Mouse (Mus musculus): ENCODE results near the gene Fam53b. TPM values are rescaled to one million over a fixed set of nuclear protein-coding genes. Genes with fewer than 3 reads are reported as not detected.

The Fam53b gene
- polyA plus RNA-seq, 1 experiment: 52.4 TPM

- WGBS: 2% methylated on average over 23 of the region's 23 CpGs
- Histone ChIP-seq H3K4me3 (ENCODE audit: extremely low read depth, insufficient read depth, insufficient read length) (peak overlapping the region; percentile 84), H3K4me1 (ENCODE audit: control insufficient read depth, insufficient read depth, insufficient read length) (peaks cover 16% of the 10 kb centered on the region; the same call in 1 of the 2 replicates), H3K27ac (ENCODE audit: insufficient read depth, low read length) (peak overlapping the region; percentile 96), H3K36me3 (ENCODE audit: control insufficient read depth, insufficient read depth, low read length) (no peaks in the 10 kb centered on the region), H3K27me3 (ENCODE audit: control insufficient read depth, insufficient read depth, low read length) (no peaks in the 10 kb centered on the region)
- TF ChIP-seq CTCF (IDR thresholded peaks at IDR 0.05; ENCODE audit: extremely low read depth, insufficient read depth, insufficient read length, insufficient replicate concordance): no peak
- no peak for TF ChIP-seq POLR2A (IDR thresholded peaks at IDR 0.05; ENCODE audit: low read depth, low read length)
- peak; percentile 31 to 53 for DNase-seq (ENCODE audit: low read depth in 1 of 2, low spot score in 2 of 2)
Observed at GRCm38 (mm10) chr7:132811716-132812618, 1.7 kb downstream of the Fam53b start.

GRCm38 (mm10) chr7:132810879-132811278, 2.8 kb downstream of the Fam53b start:
- Histone ChIP-seq H3K36me3 (ENCODE audit: control insufficient read depth, insufficient read depth, low read length) (no peaks in the 10 kb centered on the region), H3K4me1 (ENCODE audit: control insufficient read depth, insufficient read depth, insufficient read length) (peaks cover 21% of the 10 kb centered on the region; the same call in 1 of the 2 replicates), H3K27me3 (ENCODE audit: control insufficient read depth, insufficient read depth, low read length) (no peaks in the 10 kb centered on the region), H3K4me3 (ENCODE audit: extremely low read depth, insufficient read depth, insufficient read length) (peak overlapping the region; percentile 31; the same call in 1 of the 2 replicates), H3K27ac (ENCODE audit: insufficient read depth, low read length) (peak overlapping the region; percentile 42)
- DNase-seq (ENCODE audit: low read depth in 1 of 2, low spot score in 2 of 2): peak; percentile 75 to 89
- TF ChIP-seq CTCF (IDR thresholded peaks at IDR 0.05; ENCODE audit: extremely low read depth, insufficient read depth, insufficient read length, insufficient replicate concordance) (peak; percentile 93; the same call in 1 of the 2 replicates), POLR2A (IDR thresholded peaks at IDR 0.05; ENCODE audit: low read depth, low read length) (no peak)
- 64% methylated on average over 1 of the region's 1 CpGs for WGBS

- Histone ChIP-seq H3K4me1 (ENCODE audit: control insufficient read depth, insufficient read depth, insufficient read length) (peaks cover 26% of the 10 kb centered on the region; the same call in 1 of the 2 replicates), H3K4me3 (ENCODE audit: extremely low read depth, insufficient read depth, insufficient read length) (peak overlapping the region; percentile 0; the same call in 1 of the 2 replicates), H3K27ac (ENCODE audit: insufficient read depth, low read length) (peak overlapping the region; percentile 68), H3K27me3 (ENCODE audit: control insufficient read depth, insufficient read depth, low read length) (no peaks in the 10 kb centered on the region), H3K36me3 (ENCODE audit: control insufficient read depth, insufficient read depth, low read length) (no peaks in the 10 kb centered on the region)
- TF ChIP-seq POLR2A (IDR thresholded peaks at IDR 0.05; ENCODE audit: low read depth, low read length): no peak
- no peak for TF ChIP-seq CTCF (IDR thresholded peaks at IDR 0.05; ENCODE audit: extremely low read depth, insufficient read depth, insufficient read length, insufficient replicate concordance)
- peak in 1 of 2 experiments; percentile 22 for DNase-seq (ENCODE audit: low read depth in 1 of 2, low spot score in 2 of 2)
- 31% methylated on average over 6 of the region's 6 CpGs for WGBS
Observed at GRCm38 (mm10) chr7:132810368-132810767, 3.3 kb downstream of the Fam53b start.

GRCm38 (mm10) chr7:132809721-132810120, 4.0 kb downstream of the Fam53b start:
- TF ChIP-seq POLR2A (IDR thresholded peaks at IDR 0.05; ENCODE audit: low read depth, low read length) (no peak), CTCF (IDR thresholded peaks at IDR 0.05; ENCODE audit: extremely low read depth, insufficient read depth, insufficient read length, insufficient replicate concordance) (no peak)
- H3K36me3 ChIP-seq (ENCODE audit: control insufficient read depth, insufficient read depth, low read length): no peaks in the 10 kb centered on the region
- 0 out of 2 replicates have a peak overlapping the region, but pooled peaks have one; percentile 13 for H3K27ac ChIP-seq (ENCODE audit: insufficient read depth, low read length)
- no peaks in the 10 kb centered on the region for H3K27me3 ChIP-seq (ENCODE audit: control insufficient read depth, insufficient read depth, low read length)
- H3K4me3 ChIP-seq (ENCODE audit: extremely low read depth, insufficient read depth, insufficient read length): no peak overlapping the region
- 58% methylated on average over 6 of the region's 6 CpGs for WGBS
- DNase-seq (ENCODE audit: low read depth in 1 of 2, low spot score in 2 of 2): no peak
- H3K4me1 ChIP-seq (ENCODE audit: control insufficient read depth, insufficient read depth, insufficient read length): peaks cover 30% of the 10 kb centered on the region; the same call in 1 of the 2 replicates

GRCm38 (mm10) chr7:132808841-132809682, 4.6 kb downstream of the Fam53b start:
- TF ChIP-seq POLR2A (IDR thresholded peaks at IDR 0.05; ENCODE audit: low read depth, low read length) (no peak), CTCF (IDR thresholded peaks at IDR 0.05; ENCODE audit: extremely low read depth, insufficient read depth, insufficient read length, insufficient replicate concordance) (no peak)
- no peaks in the 10 kb centered on the region for H3K27me3 ChIP-seq (ENCODE audit: control insufficient read depth, insufficient read depth, low read length)
- H3K4me3 ChIP-seq (ENCODE audit: extremely low read depth, insufficient read depth, insufficient read length): no peak overlapping the region
- peak overlapping the region; percentile 71 for H3K27ac ChIP-seq (ENCODE audit: insufficient read depth, low read length)
- H3K4me1 ChIP-seq (ENCODE audit: control insufficient read depth, insufficient read depth, insufficient read length): peaks cover 36% of the 10 kb centered on the region; the same call in 1 of the 2 replicates
- H3K36me3 ChIP-seq (ENCODE audit: control insufficient read depth, insufficient read depth, low read length): no peaks in the 10 kb centered on the region
- no peak for DNase-seq (ENCODE audit: low read depth in 1 of 2, low spot score in 2 of 2)
- 26% methylated on average over 20 of the region's 20 CpGs for WGBS

- Histone ChIP-seq H3K27ac (ENCODE audit: insufficient read depth, low read length) (peak overlapping the region; percentile 71), H3K27me3 (ENCODE audit: control insufficient read depth, insufficient read depth, low read length) (no peaks in the 10 kb centered on the region), H3K36me3 (ENCODE audit: control insufficient read depth, insufficient read depth, low read length) (no peaks in the 10 kb centered on the region), H3K4me1 (ENCODE audit: control insufficient read depth, insufficient read depth, insufficient read length) (peaks cover 43% of the 10 kb centered on the region; the same call in 1 of the 2 replicates), H3K4me3 (ENCODE audit: extremely low read depth, insufficient read depth, insufficient read length) (no peak overlapping the region)
- WGBS: 76% methylated on average over 7 of the region's 7 CpGs
- no peak for DNase-seq (ENCODE audit: low read depth in 1 of 2, low spot score in 2 of 2)
- TF ChIP-seq POLR2A (IDR thresholded peaks at IDR 0.05; ENCODE audit: low read depth, low read length): no peak
- no peak for TF ChIP-seq CTCF (IDR thresholded peaks at IDR 0.05; ENCODE audit: extremely low read depth, insufficient read depth, insufficient read length, insufficient replicate concordance)
Observed at GRCm38 (mm10) chr7:132808051-132808796, 5.5 kb downstream of the Fam53b start.
